Mouse (Mus musculus) ES-E14 (cell line): ENCODE measurements at regions not wholly inside any gene's neighbourhood (a gene's known extent, or its start where the extent isn't known, plus 50 kb on each side); places are given as distances from the start of the nearest gene placed in this dataset.

ENCODE experiments used
- CHD2 ChIP-seq: IDR thresholded peaks from 2 replicates; pipeline ENCODE4 v1.6.1; 2014; ENCODE audit warnings: mild to moderate bottlenecking, low read depth, low read length, inconsistent platforms
- ZNF384 ChIP-seq: IDR thresholded peaks from 2 replicates; pipeline ENCODE4 v1.6.1; 2012; ENCODE audit warnings: low read depth, low read length, inconsistent platforms

- TF ChIP-seq ZNF384 (no peak), CHD2 (no peak)
These were observed 933.1 kb upstream of the A1bg start for GRCm38 (mm10) chr15:61855880-61856279.
